Mouse (Mus musculus) intestine, embryonic 14.5 days (tissue): Measurements from ENCODE around the gene Lipt2. TPM values are rescaled to one million over a fixed set of nuclear protein-coding genes. Genes with fewer than 3 reads are reported as not detected.

Source experiments
- ATAC-seq: fragments of 200-750 bp; cut with Nextera tagmentation; replicated peaks from 2 replicates; pipeline ENCODE4 v1.8.0; 2017; ENCODE audit warnings: low read depth, moderate number of reproducible peaks, moderate TSS enrichment, moderate library complexity; ENCODE audit not compliant: low FRiP score, low TSS enrichment
- DNase-seq: peaks from one replicate; pipeline ENCODE4 v3.0.0-alpha.2; 2018; ENCODE audit warnings: low spot score
- H3K27ac ChIP-seq: fragments of 300-500 bp; sonication (generic); 2 replicates; pipeline ENCODE4 v1.5.1; 2014; ENCODE audit warnings: low read depth, mild to moderate bottlenecking, control low read depth
- H3K27me3 ChIP-seq: fragments of 300-500 bp; sonication (generic); replicated peaks from 2 replicates; pipeline ENCODE4 v1.6.1; 2014; ENCODE audit warnings: low read length, control low read depth; ENCODE audit not compliant: control insufficient read depth, insufficient read depth
- H3K36me3 ChIP-seq: fragments of 300-500 bp; sonication (generic); 2 replicates; pipeline ENCODE4 v1.6.1; 2014; ENCODE audit warnings: low read length, control low read depth; ENCODE audit not compliant: control insufficient read depth, insufficient read depth
- H3K4me1 ChIP-seq: fragments of 300-500 bp; sonication (generic); replicated peaks from 2 replicates; pipeline ENCODE4 v1.6.1; 2014; ENCODE audit warnings: low read length, control low read depth, mixed read lengths; ENCODE audit not compliant: control insufficient read depth, insufficient read depth
- H3K4me2 ChIP-seq: fragments of 300-500 bp; sonication (generic); 2 replicates; pipeline ENCODE4 v1.6.1; 2014; ENCODE audit warnings: low read length
- H3K4me3 ChIP-seq: fragments of 300-500 bp; sonication (generic); 2 replicates; pipeline ENCODE4 v1.5.1; 2014; ENCODE audit warnings: low read depth, low read length, control low read depth, mixed read lengths
- H3K9ac ChIP-seq: fragments of 300-500 bp; sonication (generic); 2 replicates; pipeline ENCODE4 v1.6.1; 2014; ENCODE audit warnings: mild to moderate bottlenecking, low read length
- H3K9me3 ChIP-seq: fragments of 300-500 bp; sonication (generic); 2 replicates; pipeline ENCODE4 v1.6.1; 2016; ENCODE audit warnings: low read length, control low read depth; ENCODE audit not compliant: control insufficient read depth
- WGBS: fragments of 180-500 bp; shearing (Covaris S2); extraction: QIAGEN DNeasy Blood & Tissue Kit; methylation state at CpG from one replicate; pipeline ENCODE4 v1.1.7; 2014; 5-methylcytosine and 5-hydroxymethylcytosine counted together
- polyA plus RNA-seq: library from polyadenylated mRNA; unstranded; fragments of >200 nt; fragmentation: Nextera tagmentation; extraction: Ambion mirVana; gene quantifications from 2 replicates; pipeline ENCODE4 v1.2.1, GENCODE M21; 2014

Lipt2 gene
- polyA plus RNA-seq, 1 experiment from 2014 or later = 35.7 TPM

DNA sequence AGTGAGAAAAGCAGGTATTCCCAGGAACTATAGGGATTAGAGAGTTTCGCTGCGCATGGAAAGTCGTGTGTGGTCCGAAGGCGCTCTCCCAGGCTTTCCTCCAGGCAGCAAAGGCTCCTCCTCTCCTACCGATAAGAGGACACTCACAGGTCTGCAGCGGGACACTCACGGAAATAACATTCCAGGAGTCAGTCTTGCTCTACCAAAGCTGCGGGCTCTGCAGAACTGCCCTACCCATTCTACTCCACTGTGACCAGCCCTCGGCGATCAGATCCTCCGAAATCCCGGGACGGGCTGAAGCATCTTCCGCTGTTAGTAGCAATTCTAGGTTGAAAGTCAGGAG is 19.8 kb downstream of the Lipt2 start:
- ATAC-seq (peak; percentile 48; the same call in 1 of the 2 replicates), DNase-seq (no peak)
- no peaks in the 10 kb centered on the region for H3K36me3 ChIP-seq
- peak overlapping the region; percentile 34 for H3K4me3 ChIP-seq
- WGBS = under 1% methylated on average over 15 of the region's 15 CpGs
- H3K27me3 ChIP-seq = peaks cover 24% of the 10 kb centered on the region
- peak overlapping the region; percentile 63 for H3K4me2 ChIP-seq
- H3K27ac ChIP-seq = peak overlapping the region; percentile 66; the same call in 1 of the 2 replicates
- H3K9ac ChIP-seq = peak overlapping the region; percentile 33
- peaks cover 9% of the 10 kb centered on the region; the same call in 1 of the 2 replicates for H3K4me1 ChIP-seq
- no peaks in the 10 kb centered on the region for H3K9me3 ChIP-seq

DNA sequence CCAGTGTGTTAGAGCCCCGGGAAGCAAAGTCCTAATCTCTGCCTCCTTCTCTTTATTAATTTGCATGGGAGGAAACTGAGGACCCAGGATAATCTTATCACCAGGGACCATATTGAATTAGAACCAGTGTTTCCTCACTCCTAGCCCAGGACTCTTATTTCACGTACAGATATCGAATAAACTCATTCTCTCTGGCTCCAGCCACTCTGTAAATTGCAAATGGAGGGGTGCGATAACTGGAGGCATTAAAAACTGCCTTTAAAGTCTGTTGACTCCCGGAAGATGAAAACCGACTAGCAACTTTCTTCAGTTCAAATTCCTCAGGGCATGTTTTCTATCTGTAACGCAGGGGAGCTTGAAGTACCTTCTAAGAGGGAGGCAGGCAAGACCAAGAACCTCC is 20.3 kb downstream of the Lipt2 start:
- WGBS = 53% methylated on average over 7 of the region's 7 CpGs
- no peak for DNase-seq
- Histone ChIP-seq H3K9me3 (no peaks in the 10 kb centered on the region), H3K27me3 (peaks cover 24% of the 10 kb centered on the region), H3K36me3 (no peaks in the 10 kb centered on the region), H3K9ac (peak overlapping the region; percentile 33), H3K4me2 (peak overlapping the region; percentile 63), H3K4me1 (peaks cover 9% of the 10 kb centered on the region; the same call in 1 of the 2 replicates), H3K4me3 (peak overlapping the region; percentile 34), H3K27ac (peak overlapping the region; percentile 66)
- no peak for ATAC-seq

DNA sequence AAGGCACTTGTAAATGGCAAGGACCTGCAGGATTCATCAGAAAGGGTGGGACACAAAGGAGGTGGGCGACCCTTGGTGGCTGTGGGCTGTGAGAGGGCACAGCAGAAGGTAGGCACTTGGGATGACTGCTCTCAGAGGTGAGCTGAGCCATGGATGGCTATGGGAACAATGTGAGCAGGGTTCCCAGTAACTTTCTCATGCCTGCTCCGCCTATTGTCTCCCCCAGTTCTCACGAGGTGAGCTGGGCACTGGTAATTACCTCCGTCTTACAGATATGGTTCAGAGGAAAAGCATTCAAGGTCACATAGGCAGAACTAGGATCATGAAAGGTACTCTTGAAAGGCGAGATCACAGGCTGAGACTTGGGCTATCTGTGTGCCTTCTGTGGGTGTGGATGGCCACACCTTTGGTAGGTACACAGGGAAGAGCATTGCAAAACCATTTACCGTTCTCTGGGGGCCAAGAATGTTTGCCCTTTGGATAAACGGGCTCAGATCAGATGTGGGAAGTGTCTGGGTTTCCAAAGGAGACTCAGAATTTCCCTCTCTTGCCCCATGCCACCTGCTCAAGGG is 20.8 kb downstream of the Lipt2 start:
- peaks cover 9% of the 10 kb centered on the region; the same call in 1 of the 2 replicates for H3K4me1 ChIP-seq
- peak overlapping the region; percentile 66 for H3K27ac ChIP-seq
- 64% methylated on average over 7 of the region's 7 CpGs for WGBS
- H3K9ac ChIP-seq = no peak overlapping the region; the same call in 1 of the 2 replicates
- DNase-seq (peak; percentile 62), ATAC-seq (peak; percentile 86)
- no peaks in the 10 kb centered on the region for H3K9me3 ChIP-seq
- H3K36me3 ChIP-seq = no peaks in the 10 kb centered on the region
- peak overlapping the region; percentile 63 for H3K4me2 ChIP-seq
- H3K4me3 ChIP-seq = peak overlapping the region; percentile 34
- peaks cover 24% of the 10 kb centered on the region for H3K27me3 ChIP-seq

DNA sequence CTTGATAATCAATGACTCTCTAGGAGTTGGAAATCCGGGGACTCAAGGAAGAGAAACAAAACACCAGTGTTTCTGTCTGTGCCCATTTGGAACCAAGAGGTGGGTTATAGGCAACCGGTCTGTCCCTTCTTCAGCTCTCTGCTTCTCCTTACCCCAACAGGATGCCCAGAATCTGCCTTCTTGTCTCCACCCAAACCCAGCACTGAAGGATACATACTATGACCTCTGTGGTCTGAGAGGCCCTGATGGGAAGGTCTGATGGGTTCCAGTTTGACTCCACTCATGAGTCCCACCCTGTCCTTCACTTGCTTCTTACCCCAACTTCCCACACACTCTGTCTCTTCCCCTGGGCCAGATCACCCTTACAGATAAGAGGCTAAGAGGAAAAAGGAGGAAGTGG is 22.1 kb downstream of the Lipt2 start:
- ATAC-seq = no peak
- Histone ChIP-seq H3K27me3 (peaks cover 24% of the 10 kb centered on the region), H3K9me3 (no peaks in the 10 kb centered on the region), H3K27ac (no peak overlapping the region), H3K9ac (no peak overlapping the region), H3K4me1 (peaks cover 9% of the 10 kb centered on the region; the same call in 1 of the 2 replicates), H3K4me2 (no peak overlapping the region), H3K36me3 (no peaks in the 10 kb centered on the region), H3K4me3 (no peak overlapping the region)
- 80% methylated on average over 2 of the region's 2 CpGs for WGBS
- peak; percentile 16 for DNase-seq

DNA sequence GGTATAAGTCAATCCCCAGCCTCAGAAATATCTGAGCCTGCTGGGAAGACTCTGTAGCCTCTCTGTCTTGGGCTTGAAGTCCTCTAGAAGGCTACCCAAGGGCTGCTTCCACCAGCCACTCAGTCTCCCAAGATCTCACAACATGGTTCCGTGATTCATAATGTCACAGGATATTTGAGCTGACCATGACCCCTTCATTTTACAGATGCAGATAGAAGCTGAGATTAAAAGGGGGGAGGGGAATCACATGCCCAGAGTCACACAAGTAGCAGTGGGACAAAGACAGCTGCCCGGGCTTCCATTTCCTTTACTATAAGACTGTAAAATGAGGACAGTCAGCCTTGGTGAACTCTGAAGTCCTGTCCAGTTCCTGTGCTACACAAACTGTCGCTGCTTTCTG is 22.5 kb downstream of the Lipt2 start:
- H3K36me3 ChIP-seq = no peaks in the 10 kb centered on the region
- 78% methylated on average over 3 of the region's 3 CpGs for WGBS
- H3K4me2 ChIP-seq = no peak overlapping the region
- H3K27me3 ChIP-seq = peaks cover 24% of the 10 kb centered on the region
- ATAC-seq = no peak
- peak; percentile 39 for DNase-seq
- peaks cover 9% of the 10 kb centered on the region; the same call in 1 of the 2 replicates for H3K4me1 ChIP-seq
- H3K27ac ChIP-seq = no peak overlapping the region
- H3K9me3 ChIP-seq = no peaks in the 10 kb centered on the region
- no peak overlapping the region for H3K4me3 ChIP-seq
- H3K9ac ChIP-seq = no peak overlapping the region

DNA sequence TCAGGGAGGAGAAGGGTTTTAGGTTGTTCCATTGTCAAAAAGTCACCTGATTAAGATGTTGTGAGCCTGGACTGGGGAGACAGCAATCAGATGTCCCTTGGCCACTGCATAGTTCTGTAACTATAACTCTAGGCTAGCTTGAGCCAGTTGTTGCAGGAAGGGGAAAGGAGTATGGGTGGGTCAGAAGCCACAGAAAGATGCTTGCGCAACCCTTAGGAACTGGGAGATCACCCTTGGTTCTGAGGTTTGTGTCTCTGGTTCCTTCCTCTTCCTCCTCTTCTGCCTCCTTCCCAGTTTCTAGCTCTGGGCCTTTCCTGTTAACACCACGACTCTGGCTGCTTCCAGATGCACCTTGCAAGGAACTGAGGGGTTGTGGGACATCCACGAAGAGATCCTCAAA is 23.3 kb downstream of the Lipt2 start:
- Histone ChIP-seq H3K4me1 (peaks cover 9% of the 10 kb centered on the region; the same call in 1 of the 2 replicates), H3K9me3 (no peaks in the 10 kb centered on the region), H3K4me2 (no peak overlapping the region), H3K27me3 (peaks cover 17% of the 10 kb centered on the region), H3K9ac (no peak overlapping the region), H3K27ac (no peak overlapping the region), H3K36me3 (no peaks in the 10 kb centered on the region), H3K4me3 (no peak overlapping the region)
- ATAC-seq = no peak
- no peak for DNase-seq
- 81% methylated on average over 3 of the region's 3 CpGs for WGBS

DNA sequence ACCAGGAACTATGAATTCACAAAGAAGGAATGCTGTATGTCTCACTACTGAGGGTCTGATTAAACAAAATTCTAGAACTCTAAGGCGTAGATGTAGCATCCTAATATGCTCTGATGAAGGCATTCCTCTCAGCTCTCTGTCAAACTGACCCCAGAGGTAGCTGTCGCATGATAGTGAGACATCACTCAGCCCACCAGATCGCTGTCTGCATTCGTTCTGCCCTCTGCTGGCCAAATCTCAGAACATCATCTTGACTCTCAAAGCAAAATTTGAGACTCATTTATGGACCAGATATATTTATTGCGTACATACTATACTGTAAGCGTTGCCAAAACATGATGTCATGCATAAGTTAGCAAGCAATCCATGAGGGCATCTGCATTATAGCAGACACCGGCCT is 28.5 kb downstream of the Lipt2 start:
- Histone ChIP-seq H3K4me3 (no peak overlapping the region), H3K36me3 (no peaks in the 10 kb centered on the region), H3K4me1 (no peaks in the 10 kb centered on the region), H3K9me3 (no peaks in the 10 kb centered on the region), H3K27ac (no peak overlapping the region), H3K9ac (no peak overlapping the region), H3K4me2 (no peak overlapping the region), H3K27me3 (no peaks in the 10 kb centered on the region)
- 25% methylated on average over 7 of the region's 7 CpGs for WGBS
- DNase-seq = peak; percentile 75
- ATAC-seq = no peak

DNA sequence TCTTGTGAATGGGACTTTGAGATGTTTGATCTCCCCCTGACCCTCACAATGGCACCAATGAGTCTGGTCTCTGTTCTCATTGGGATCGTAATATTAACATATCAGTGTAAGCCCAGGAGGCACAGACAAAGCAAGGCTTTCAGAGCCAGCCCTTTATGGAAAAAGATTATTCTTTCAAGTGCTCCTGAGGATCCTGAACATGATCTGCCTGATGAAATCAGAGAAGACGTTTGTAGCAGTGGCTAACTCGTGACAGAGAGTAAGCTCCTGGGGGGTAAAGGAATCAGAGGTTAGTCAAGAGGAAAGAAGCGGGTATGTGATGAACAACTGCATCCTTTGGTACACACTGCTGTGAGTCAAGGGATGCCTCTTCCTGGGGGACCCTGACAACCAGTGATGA is 31.1 kb downstream of the Lipt2 start:
- ATAC-seq (no peak), DNase-seq (peak; percentile 38)
- WGBS = 56% methylated on average over 4 of the region's 4 CpGs
- Histone ChIP-seq H3K9me3 (no peaks in the 10 kb centered on the region), H3K4me3 (no peak overlapping the region), H3K9ac (no peak overlapping the region), H3K4me1 (no peaks in the 10 kb centered on the region), H3K27me3 (no peaks in the 10 kb centered on the region), H3K36me3 (no peaks in the 10 kb centered on the region), H3K4me2 (no peak overlapping the region), H3K27ac (no peak overlapping the region)

DNA sequence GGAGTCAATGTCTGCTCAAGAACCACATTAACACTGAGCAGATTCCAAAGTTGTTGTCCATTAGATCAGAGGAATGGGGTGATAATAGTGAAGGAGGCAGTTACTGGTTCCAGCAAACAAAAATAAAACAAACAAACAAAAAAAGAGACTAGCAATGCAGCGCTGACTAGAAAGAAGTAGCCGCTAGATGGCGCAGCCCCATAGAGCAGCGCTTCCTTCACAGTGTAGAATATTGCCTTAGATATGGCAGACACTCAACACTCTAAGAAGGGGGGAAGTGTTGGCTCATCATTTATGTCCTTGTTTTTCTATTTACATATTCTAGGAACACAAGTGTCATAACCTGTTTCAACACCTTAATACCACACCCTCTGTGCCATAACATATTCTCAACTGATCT is 31.7 kb downstream of the Lipt2 start:
- no peak for ATAC-seq

More for the DNA sequence above, 31.7 kb downstream of the Lipt2 start:
- no peaks in the 10 kb centered on the region for H3K4me1 ChIP-seq
- DNase-seq = peak; percentile 70
- H3K4me3 ChIP-seq = no peak overlapping the region
- H3K9ac ChIP-seq = no peak overlapping the region
- H3K9me3 ChIP-seq = no peaks in the 10 kb centered on the region
- no peak overlapping the region for H3K4me2 ChIP-seq
- no peak overlapping the region for H3K27ac ChIP-seq
- H3K36me3 ChIP-seq = no peaks in the 10 kb centered on the region
- no peaks in the 10 kb centered on the region for H3K27me3 ChIP-seq
- WGBS = 5% methylated on average over 4 of the region's 4 CpGs
